Mouse (Mus musculus) liver, postnatal 0 days (tissue): ENCODE measurements around the gene Dscaml1.

Source experiments
- CTCF ChIP-seq: sonication (generic); IDR thresholded peaks from 2 replicates; pipeline ENCODE4 v1.5.1; 2016; ENCODE audit warnings: antibody characterized with exemption, low read depth
- EP300 ChIP-seq: IDR thresholded peaks from 2 replicates; pipeline ENCODE4 v1.6.1; 2016; ENCODE audit warnings: antibody characterized with exemption, low read depth, mild to moderate bottlenecking

DNA sequence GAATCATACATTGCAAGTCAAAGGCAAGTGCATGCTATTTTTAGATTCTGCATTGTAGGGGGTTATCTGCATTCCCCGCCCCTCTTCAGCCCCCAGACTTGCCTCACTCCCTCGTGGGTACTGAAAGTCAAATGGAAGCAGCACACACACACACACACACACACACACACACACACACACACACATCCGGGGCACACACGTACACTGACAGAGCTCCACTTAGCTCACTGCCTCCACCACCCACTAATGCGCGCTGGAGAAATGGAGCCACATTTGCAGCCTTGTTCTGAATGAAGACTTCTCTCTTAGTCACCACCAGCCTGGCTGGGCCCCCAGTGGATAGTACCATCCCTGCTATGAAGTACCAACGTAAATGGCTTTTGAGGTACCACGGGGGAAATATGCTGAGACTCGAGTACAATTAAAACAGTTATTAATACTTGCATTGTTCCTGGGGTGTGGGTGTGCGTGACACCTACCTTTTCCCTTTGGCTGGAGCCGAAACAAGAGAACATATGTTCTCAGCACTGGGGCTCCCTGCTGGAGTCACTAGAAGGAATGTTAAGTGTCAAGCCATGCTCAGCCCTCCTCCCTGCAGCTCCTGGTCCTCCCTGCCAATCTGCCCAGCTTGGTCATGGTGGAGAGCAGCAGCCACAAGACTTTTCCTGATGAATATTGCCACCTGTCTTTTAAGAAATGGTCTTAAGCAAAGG, 91.7 kb downstream of the Dscaml1 start:
- no peak for TF ChIP-seq CTCF
- TF ChIP-seq EP300 = no peak
